Mouse (Mus musculus) heart, adult 2 months (tissue): ENCODE results near the gene Mapkap1. TPM values are rescaled to one million over a fixed set of nuclear protein-coding genes. Genes with fewer than 3 reads are reported as not detected.
"Not testable (repeated sequence)": the region's sequence is repeated elsewhere in the genome, so short reads cannot be mapped to it uniquely, and the experiment has no call there.

Source experiments
- DNase-seq, 2 experiments: peaks; one replicate each; pipeline ENCODE4 v3.0.0; 2021
- H3K27ac ChIP-seq: fragments of 200-600 bp; 2 replicates; pipeline ENCODE4 v1.8.1; 2022
- H3K27me3 ChIP-seq: fragments of 200-500 bp; 2 replicates; pipeline ENCODE4 v1.6.1; 2012; ENCODE audit warnings: mild to moderate bottlenecking, low read length, inconsistent platforms, mixed read lengths; ENCODE audit not compliant: control insufficient read depth, insufficient read depth
- H3K36me3 ChIP-seq: fragments of 200-500 bp; 2 replicates; pipeline ENCODE4 v1.6.1; 2012; ENCODE audit warnings: low read length, inconsistent platforms; ENCODE audit not compliant: control insufficient read depth, insufficient read depth
- H3K4me1 ChIP-seq: fragments of 200-500 bp; 2 replicates; pipeline ENCODE4 v1.6.1; 2011; ENCODE audit warnings: low read length; ENCODE audit not compliant: control insufficient read depth, insufficient read depth
- H3K4me3 ChIP-seq: fragments of 200-600 bp; 2 replicates; pipeline ENCODE4 v1.8.1; 2022
- H3K79me2 ChIP-seq: fragments of 200-500 bp; replicated peaks from 2 replicates; pipeline ENCODE4 v1.6.1; 2012; ENCODE audit warnings: mild to moderate bottlenecking, inconsistent platforms, low read length, moderate library complexity, mixed read lengths; ENCODE audit not compliant: control insufficient read depth, insufficient read depth
- H3K9ac ChIP-seq: fragments of 200-500 bp; 2 replicates; pipeline ENCODE4 v1.6.1; 2012; ENCODE audit warnings: low read depth, mild to moderate bottlenecking, control low read depth, inconsistent platforms, low read length, mixed read lengths
- CTCF ChIP-seq: fragments of 200-600 bp; IDR thresholded peaks from 2 replicates; pipeline ENCODE4 v1.8.1; 2022; ENCODE audit warnings: antibody characterized with exemption, mild to moderate bottlenecking, moderate library complexity
- EP300 ChIP-seq: fragments of 200-500 bp; IDR thresholded peaks from 2 replicates; pipeline ENCODE4 v1.6.1; 2011; ENCODE audit warnings: low read depth, low read length, control low read depth; ENCODE audit not compliant: insufficient read depth
- POLR2A ChIP-seq: fragments of 200-500 bp; IDR thresholded peaks from 2 replicates; pipeline ENCODE4 v1.6.1; 2011; ENCODE audit warnings: mild to moderate bottlenecking, low read depth, low read length, control low read depth; ENCODE audit not compliant: insufficient read depth
- WGBS: fragments of 180-500 bp; shearing (Covaris S2); methylation state at CpG from one replicate; pipeline ENCODE4 v1.1.7; 2018; 5-methylcytosine and 5-hydroxymethylcytosine counted together
- intact Hi-C: fragments of 180-260 bp; cut with DNase I; formaldehyde crosslinking; loops from one replicate; pipeline ENCODE4 v1.15.1; 2025
- polyA plus RNA-seq: library from polyadenylated mRNA; depleted of rRNA; stranded (reverse); fragments of >200 nt; gene quantifications from 2 replicates; pipeline ENCODE4 v1.2.3, GENCODE M21; 2012
- total RNA-seq, 2 experiments: library from RNA; stranded (reverse); gene quantifications; 2 replicates each; pipeline ENCODE4 v1.2.3; 2021

Mapkap1 gene
- total and polyA plus RNA-seq, 3 experiments: 30.6 to 70.1 (median 63.6) TPM

- no peaks in the 10 kb centered on the region for H3K27me3 ChIP-seq
- no peak overlapping the region for H3K27ac ChIP-seq
- H3K36me3 ChIP-seq: no peaks in the 10 kb centered on the region
- no peak for DNase-seq
- no peaks in the 10 kb centered on the region; the same call in 1 of the 2 replicates for H3K4me1 ChIP-seq
- intact Hi-C loops: no loop called here
- 82% methylated on average over 3 of the region's 3 CpGs for WGBS
- no peak overlapping the region for H3K4me3 ChIP-seq
- TF ChIP-seq CTCF: no peak
- no peak for TF ChIP-seq POLR2A
- no peak overlapping the region for H3K9ac ChIP-seq
- peaks cover 1% of the 10 kb centered on the region; the same call in 1 of the 2 replicates for H3K79me2 ChIP-seq
Observed at GRCm38 (mm10) chr2:34482102-34482501, 75.5 kb downstream of the Mapkap1 start.

GRCm38 (mm10) chr2:34482531-34482930, 76.0 kb downstream of the Mapkap1 start:
- Histone ChIP-seq H3K36me3 (peaks cover 2% of the 10 kb centered on the region; the same call in 1 of the 2 replicates), H3K4me1 (peaks cover 2% of the 10 kb centered on the region), H3K27me3 (no peaks in the 10 kb centered on the region), H3K27ac (no peak overlapping the region), H3K4me3 (no peak overlapping the region), H3K9ac (no peak overlapping the region), H3K79me2 (peaks cover 1% of the 10 kb centered on the region; the same call in 1 of the 2 replicates)
- intact Hi-C loops: no loop called here
- DNase-seq: no peak
- WGBS: 90% methylated on average over 3 of the region's 3 CpGs
- TF ChIP-seq POLR2A (no peak), CTCF (no peak), EP300 (no peak)

- Histone ChIP-seq H3K4me1 (peaks cover 6% of the 10 kb centered on the region), H3K27ac (no peak overlapping the region), H3K79me2 (no peaks in the 10 kb centered on the region), H3K36me3 (peaks cover 6% of the 10 kb centered on the region), H3K9ac (no peak overlapping the region), H3K4me3 (no peak overlapping the region), H3K27me3 (no peaks in the 10 kb centered on the region)
- TF ChIP-seq CTCF (no peak), POLR2A (no peak), EP300 (no peak)
- intact Hi-C loops: no loop called here
- DNase-seq: no peak
- WGBS: 63% methylated on average over 7 of the region's 7 CpGs
Observed at GRCm38 (mm10) chr2:34487281-34487680, 80.7 kb downstream of the Mapkap1 start.

GRCm38 (mm10) chr2:34503975-34504730, 97.6 kb downstream of the Mapkap1 start:
- intact Hi-C loops: no loop called here
- TF ChIP-seq POLR2A: no peak
- no peaks in the 10 kb centered on the region for H3K4me1 ChIP-seq
- no peak overlapping the region for H3K27ac ChIP-seq
- no peaks in the 10 kb centered on the region for H3K27me3 ChIP-seq
- no peak overlapping the region for H3K9ac ChIP-seq
- no peak for DNase-seq
- H3K36me3 ChIP-seq: no peaks in the 10 kb centered on the region
- WGBS: 36% methylated on average over 3 of the region's 3 CpGs
- no peak overlapping the region for H3K4me3 ChIP-seq
- H3K79me2 ChIP-seq: no peaks in the 10 kb centered on the region

GRCm38 (mm10) chr2:34506162-34506561, 99.6 kb downstream of the Mapkap1 start:
- DNase-seq, H3K4me3 ChIP-seq, H3K27ac ChIP-seq, H3K79me2 ChIP-seq, H3K9ac ChIP-seq, H3K36me3 ChIP-seq, H3K4me1 ChIP-seq, H3K27me3 ChIP-seq, intact Hi-C loops: not testable (repeated sequence)
- WGBS: 98% methylated on average over 2 of the region's 2 CpGs

- intact Hi-C loops: no loop called here
- Histone ChIP-seq H3K79me2 (no peaks in the 10 kb centered on the region), H3K36me3 (no peaks in the 10 kb centered on the region), H3K27ac (no peak overlapping the region), H3K27me3 (no peaks in the 10 kb centered on the region), H3K9ac (no peak overlapping the region), H3K4me3 (no peak overlapping the region), H3K4me1 (no peaks in the 10 kb centered on the region)
- WGBS: 95% methylated on average over 5 of the region's 5 CpGs
- no peak for TF ChIP-seq EP300
- no peak for TF ChIP-seq CTCF
- no peak for TF ChIP-seq POLR2A
- DNase-seq: no peak
Observed at GRCm38 (mm10) chr2:34509856-34510255, 103.3 kb downstream of the Mapkap1 start.
